Mouse (Mus musculus) C2C12 (cell line): ENCODE data around the gene Agap1.

ENCODE experiments used
- CEBPB ChIP-seq: IDR thresholded peaks from one replicate; pipeline ENCODE4 v1.6.1; 2011; ENCODE audit warnings: low read depth, mild to moderate bottlenecking, control low read depth, moderate library complexity
- CTCF ChIP-seq: IDR thresholded peaks from one replicate; pipeline ENCODE4 v1.5.1; 2011; ENCODE audit not compliant: control insufficient read depth, insufficient read depth, insufficient read length
- MYOD1 ChIP-seq: IDR thresholded peaks from one replicate; pipeline ENCODE4 v1.6.1; 2011; ENCODE audit warnings: low read depth; ENCODE audit not compliant: control insufficient read depth, insufficient read length
- USF1 ChIP-seq: IDR thresholded peaks from one replicate; pipeline ENCODE4 v1.6.1; 2011; ENCODE audit warnings: low read depth, mild to moderate bottlenecking, control low read depth, moderate library complexity

DNA sequence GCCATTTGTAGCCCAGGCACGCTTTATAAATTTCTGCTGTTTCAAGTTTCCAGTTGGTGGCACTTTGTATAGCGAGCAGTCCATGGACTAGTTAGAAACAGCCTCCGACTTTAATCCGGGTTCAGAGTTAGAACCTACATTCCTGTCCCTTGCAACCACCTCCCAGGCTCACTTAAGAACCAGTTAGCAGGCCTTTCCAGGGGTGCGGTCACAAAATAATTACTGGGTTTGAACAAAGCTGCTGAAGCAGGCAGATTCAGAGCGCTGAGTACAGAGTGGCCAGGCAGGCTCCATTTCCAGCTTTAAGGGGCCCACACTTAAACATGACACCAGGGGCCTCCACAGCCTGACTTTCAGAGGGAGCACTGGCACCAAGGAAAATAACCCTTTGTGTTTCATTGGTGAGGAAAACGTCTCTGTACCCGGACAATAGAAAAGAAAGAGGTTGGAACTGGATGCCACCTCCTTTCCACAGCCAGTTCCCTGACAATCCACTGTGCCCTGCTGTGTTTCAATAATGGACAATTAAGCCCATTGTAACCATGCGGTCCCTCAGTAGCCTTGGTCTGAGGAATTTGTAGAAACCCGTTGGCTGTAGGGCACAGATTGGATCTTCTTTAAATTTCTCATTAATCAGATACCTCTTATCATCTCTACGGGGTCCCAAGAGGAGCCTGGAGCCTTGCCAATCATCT lies 24.5 kb upstream of the Agap1 start:
- TF ChIP-seq USF1 (no peak), CEBPB (no peak), CTCF (no peak), MYOD1 (no peak)
